Mouse (Mus musculus): ENCODE data around the gene Nrde2. TPM values are rescaled to one million over a fixed set of nuclear protein-coding genes. Genes with fewer than 3 reads are reported as not detected.

The Nrde2 gene
- 12.8 and 15.2 TPM in 2 replicates for polyA plus RNA-seq (2014; fragmentation: Nextera tagmentation; extraction: Ambion mirVana)

DNA sequence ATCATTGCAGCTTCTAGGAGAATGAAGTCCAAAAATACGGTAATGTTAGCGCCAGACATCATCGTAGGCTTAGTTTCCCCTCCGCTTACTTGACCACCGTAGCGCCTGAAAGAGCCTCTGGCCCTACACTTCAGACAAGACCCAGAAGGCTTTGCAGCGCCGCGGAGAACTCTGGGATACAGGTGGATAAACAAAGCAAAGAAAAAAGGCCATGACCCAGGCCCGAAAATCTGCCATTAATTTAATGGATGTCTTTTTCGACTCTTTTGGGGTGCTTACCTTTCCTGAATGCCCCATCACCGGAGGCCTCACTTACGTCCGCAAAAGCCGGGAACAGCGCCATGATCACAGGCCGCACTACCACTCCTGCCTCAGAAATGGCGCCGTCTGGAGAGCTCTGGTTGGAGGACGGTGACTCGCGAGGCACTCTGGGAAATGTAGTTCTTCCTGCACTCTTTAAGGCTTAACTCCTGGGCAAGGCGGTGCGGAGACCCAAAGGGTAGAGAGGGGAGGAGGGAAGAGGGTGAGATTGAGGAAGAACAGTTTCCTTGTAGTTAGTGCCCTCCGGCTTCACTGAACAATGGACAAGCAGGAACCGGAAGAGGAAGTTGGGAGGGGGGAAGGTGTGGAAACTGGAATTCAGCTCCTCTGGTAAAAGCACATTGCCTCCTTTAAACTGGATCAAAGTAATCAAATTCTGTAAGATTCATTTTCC is at the start of gene Nrde2:
TSS of gene Nrde2 (minus strand) at position 393 of the 715 bp plus-strand sequence.
- H3K9me3 ChIP-seq (ENCODE audit: control insufficient read depth, low read length): no peaks in the 10 kb centered on the region
- ATAC-seq (ENCODE audit: insufficient number of reproducible peaks, low FRiP score, low TSS enrichment, low read depth) (peak; percentile 98), DNase-seq (ENCODE audit: low spot score) (peak; percentile 93)
- H3K4me2 ChIP-seq (ENCODE audit: low read depth, severe bottlenecking): peak within 1 kb of the TSS; percentile 39
- H3K27ac ChIP-seq (replicated peaks; ENCODE audit: low read depth, low read length): peak within 1 kb of the TSS; percentile 30; the same call in 1 of the 2 replicates
- no peaks in the 10 kb centered on the region for H3K36me3 ChIP-seq (ENCODE audit: control insufficient read depth, insufficient read depth, low read length)
- no peaks in the 10 kb centered on the region for H3K4me1 ChIP-seq (ENCODE audit: control insufficient read depth, insufficient read depth, low read length)
- H3K9ac ChIP-seq (ENCODE audit: low read length): peak within 1 kb of the TSS; percentile 38
- whole genome bisulfite sequencing: under 1% methylated on average over 26 of the region's 26 CpGs
- H3K4me3 ChIP-seq (ENCODE audit: low read depth, low read length): peak within 1 kb of the TSS; percentile 39
- H3K27me3 ChIP-seq (ENCODE audit: control insufficient read depth, insufficient read depth, low read length): no peaks in the 10 kb centered on the region

DNA sequence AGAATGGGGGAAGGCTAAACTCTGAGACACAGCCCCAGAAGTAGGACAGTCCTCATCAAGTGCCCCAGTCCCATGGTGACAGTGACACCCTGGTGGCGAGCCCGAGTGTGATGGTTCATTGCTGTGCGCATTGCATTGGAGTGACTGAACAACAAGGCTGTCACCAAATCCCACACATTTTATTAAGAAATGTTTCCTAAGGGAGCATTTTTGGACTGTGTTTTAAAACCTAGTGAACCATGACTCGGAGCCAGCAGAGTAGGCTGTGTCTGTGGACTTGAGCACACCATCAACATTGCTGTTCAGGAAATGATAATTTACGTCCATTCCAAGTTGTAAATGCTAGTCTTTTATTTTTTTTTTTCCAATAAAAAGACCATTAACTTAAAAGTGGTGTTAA is 47.5 kb upstream of the Nrde2 start:
- H3K4me1 ChIP-seq (ENCODE audit: control insufficient read depth, insufficient read depth, low read length): peaks cover 7% of the 10 kb centered on the region; the same call in 1 of the 2 replicates
- no peak overlapping the region for H3K27ac ChIP-seq (replicated peaks; ENCODE audit: low read depth, low read length)
- H3K4me2 ChIP-seq (ENCODE audit: low read depth, severe bottlenecking): no peak overlapping the region
- no peak overlapping the region for H3K4me3 ChIP-seq (ENCODE audit: low read depth, low read length)
- H3K9ac ChIP-seq (ENCODE audit: low read length): no peak overlapping the region
- H3K9me3 ChIP-seq (ENCODE audit: control insufficient read depth, low read length): no peaks in the 10 kb centered on the region
- peaks cover 21% of the 10 kb centered on the region; the same call in 1 of the 2 replicates for H3K36me3 ChIP-seq (ENCODE audit: control insufficient read depth, insufficient read depth, low read length)
- 85% methylated on average over 5 of the region's 5 CpGs for WGBS
- ATAC-seq (ENCODE audit: insufficient number of reproducible peaks, low FRiP score, low TSS enrichment, low read depth) (no peak), DNase-seq (ENCODE audit: low spot score) (no peak)
- no peaks in the 10 kb centered on the region for H3K27me3 ChIP-seq (ENCODE audit: control insufficient read depth, insufficient read depth, low read length)

DNA sequence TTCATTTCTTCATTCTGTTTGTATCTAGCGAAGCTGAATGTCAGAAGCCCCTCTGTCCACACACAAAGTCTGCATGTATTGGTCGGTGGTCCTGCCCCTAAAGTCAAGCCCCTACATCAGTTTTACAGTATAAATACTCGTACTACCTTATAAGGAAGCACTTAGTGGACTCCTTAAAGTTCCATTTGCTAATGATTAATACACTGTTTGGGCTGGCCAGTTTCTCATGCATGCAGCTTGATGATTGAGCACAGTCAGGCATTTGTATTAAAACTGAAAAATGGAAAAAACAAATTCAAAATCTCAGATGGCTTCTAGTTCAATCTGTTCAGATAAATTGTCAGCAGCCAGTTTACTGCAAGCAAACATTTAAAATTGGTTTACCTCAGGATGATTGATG is 47.1 kb upstream of the Nrde2 start:
- H3K27me3 ChIP-seq (ENCODE audit: control insufficient read depth, insufficient read depth, low read length): no peaks in the 10 kb centered on the region
- WGBS: 94% methylated on average over 3 of the region's 3 CpGs

DNA sequence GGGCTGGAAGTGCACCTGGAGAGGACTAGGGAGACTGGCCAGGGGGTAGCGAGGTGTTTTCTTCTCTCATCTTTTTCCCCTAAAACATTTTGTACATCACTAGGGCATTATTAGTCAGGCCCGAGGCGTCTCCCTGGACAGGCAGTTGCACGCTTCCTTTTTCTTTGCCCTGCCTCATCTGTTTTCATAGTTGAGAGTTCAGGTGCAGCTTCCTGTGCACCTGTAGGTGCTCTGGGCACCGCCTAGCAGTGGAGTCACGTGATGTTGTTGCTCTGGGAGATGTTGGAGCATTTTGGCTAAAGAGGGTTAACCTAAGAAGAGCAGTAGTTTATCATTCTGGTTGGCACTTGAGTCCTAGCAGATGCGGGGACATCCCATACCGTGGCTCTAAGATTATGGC is 45.7 kb upstream of the Nrde2 start:
- Histone ChIP-seq H3K9ac (ENCODE audit: low read length) (no peak overlapping the region), H3K27ac (replicated peaks; ENCODE audit: low read depth, low read length) (no peak overlapping the region), H3K27me3 (ENCODE audit: control insufficient read depth, insufficient read depth, low read length) (no peaks in the 10 kb centered on the region), H3K4me2 (ENCODE audit: low read depth, severe bottlenecking) (no peak overlapping the region), H3K4me3 (ENCODE audit: low read depth, low read length) (no peak overlapping the region), H3K9me3 (ENCODE audit: control insufficient read depth, low read length) (no peaks in the 10 kb centered on the region), H3K4me1 (ENCODE audit: control insufficient read depth, insufficient read depth, low read length) (peaks cover 13% of the 10 kb centered on the region), H3K36me3 (ENCODE audit: control insufficient read depth, insufficient read depth, low read length) (peaks cover 21% of the 10 kb centered on the region; the same call in 1 of the 2 replicates)
- ATAC-seq (ENCODE audit: insufficient number of reproducible peaks, low FRiP score, low TSS enrichment, low read depth) (no peak), DNase-seq (ENCODE audit: low spot score) (no peak)
- 94% methylated on average over 8 of the region's 8 CpGs for WGBS

More for the DNA sequence above, 47.1 kb upstream of the Nrde2 start:
- no peak overlapping the region for H3K4me2 ChIP-seq (ENCODE audit: low read depth, severe bottlenecking)
- no peak overlapping the region for H3K9ac ChIP-seq (ENCODE audit: low read length)
- no peak overlapping the region for H3K4me3 ChIP-seq (ENCODE audit: low read depth, low read length)
- H3K9me3 ChIP-seq (ENCODE audit: control insufficient read depth, low read length): no peaks in the 10 kb centered on the region
- DNase-seq (ENCODE audit: low spot score) (no peak), ATAC-seq (ENCODE audit: insufficient number of reproducible peaks, low FRiP score, low TSS enrichment, low read depth) (no peak)
- H3K4me1 ChIP-seq (ENCODE audit: control insufficient read depth, insufficient read depth, low read length): peaks cover 7% of the 10 kb centered on the region; the same call in 1 of the 2 replicates
- H3K27ac ChIP-seq (replicated peaks; ENCODE audit: low read depth, low read length): no peak overlapping the region
- H3K36me3 ChIP-seq (ENCODE audit: control insufficient read depth, insufficient read depth, low read length): peaks cover 21% of the 10 kb centered on the region; the same call in 1 of the 2 replicates

DNA sequence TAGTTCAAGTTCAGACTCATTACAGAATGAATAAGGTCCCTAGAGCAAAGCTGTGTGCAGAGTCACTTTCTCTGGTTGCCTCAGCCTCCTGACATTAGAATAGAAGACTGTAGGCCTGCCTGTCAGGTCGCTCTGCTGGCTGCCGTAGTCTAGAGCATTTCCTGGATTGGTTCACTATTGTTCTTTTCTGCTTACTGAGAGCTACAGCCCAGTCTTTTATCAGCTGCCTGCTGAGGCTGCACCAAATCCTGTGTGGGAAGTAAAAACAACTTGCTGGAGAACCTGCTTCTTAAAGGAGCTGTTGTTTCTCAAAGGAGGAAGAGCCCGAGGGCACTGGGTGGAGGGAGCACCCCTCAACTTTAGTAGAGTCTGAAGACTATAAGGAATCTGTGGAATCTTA is 44.3 kb upstream of the Nrde2 start:
- H3K27me3 ChIP-seq (ENCODE audit: control insufficient read depth, insufficient read depth, low read length): no peaks in the 10 kb centered on the region
- ATAC-seq (ENCODE audit: insufficient number of reproducible peaks, low FRiP score, low TSS enrichment, low read depth) (no peak), DNase-seq (ENCODE audit: low spot score) (no peak)
- no peak overlapping the region for H3K4me3 ChIP-seq (ENCODE audit: low read depth, low read length)
- H3K27ac ChIP-seq (replicated peaks; ENCODE audit: low read depth, low read length): no peak overlapping the region
- peaks cover 13% of the 10 kb centered on the region for H3K4me1 ChIP-seq (ENCODE audit: control insufficient read depth, insufficient read depth, low read length)
- peaks cover 18% of the 10 kb centered on the region; the same call in 1 of the 2 replicates for H3K36me3 ChIP-seq (ENCODE audit: control insufficient read depth, insufficient read depth, low read length)
- no peak overlapping the region for H3K9ac ChIP-seq (ENCODE audit: low read length)
- H3K4me2 ChIP-seq (ENCODE audit: low read depth, severe bottlenecking): no peak overlapping the region
- H3K9me3 ChIP-seq (ENCODE audit: control insufficient read depth, low read length): no peaks in the 10 kb centered on the region
- 84% methylated on average over 3 of the region's 3 CpGs for WGBS

DNA sequence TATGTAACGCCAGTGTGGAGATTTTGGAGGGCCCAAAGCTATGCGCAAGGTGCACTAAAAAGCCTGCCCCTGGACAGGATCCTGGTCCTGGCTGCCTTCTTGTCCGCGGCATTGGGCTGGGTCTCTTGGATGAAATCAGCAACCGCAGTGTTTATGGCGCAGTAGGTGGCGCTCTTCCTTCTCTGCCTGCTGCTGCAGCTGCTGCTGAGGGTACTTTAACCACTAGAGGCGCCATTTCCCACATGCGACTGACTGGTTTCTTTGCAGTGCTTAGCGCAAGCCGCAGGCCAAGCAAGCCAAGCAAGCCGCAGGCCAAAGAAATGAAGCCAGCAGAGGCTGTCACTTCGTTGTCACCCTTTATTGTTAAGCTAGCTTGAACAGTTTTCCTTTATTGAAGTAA is 42.4 kb upstream of the Nrde2 start:
- 2% methylated on average over 13 of the region's 13 CpGs for WGBS
- Histone ChIP-seq H3K27me3 (ENCODE audit: control insufficient read depth, insufficient read depth, low read length) (no peaks in the 10 kb centered on the region), H3K36me3 (ENCODE audit: control insufficient read depth, insufficient read depth, low read length) (peaks cover 14% of the 10 kb centered on the region; the same call in 1 of the 2 replicates), H3K9ac (ENCODE audit: low read length) (no peak overlapping the region), H3K4me3 (ENCODE audit: low read depth, low read length) (peak overlapping the region; percentile 3; the same call in 1 of the 2 replicates), H3K9me3 (ENCODE audit: control insufficient read depth, low read length) (no peaks in the 10 kb centered on the region), H3K27ac (replicated peaks; ENCODE audit: low read depth, low read length) (no peak overlapping the region), H3K4me1 (ENCODE audit: control insufficient read depth, insufficient read depth, low read length) (peaks cover 13% of the 10 kb centered on the region), H3K4me2 (ENCODE audit: low read depth, severe bottlenecking) (peak overlapping the region; percentile 77; the same call in 1 of the 2 replicates)
- DNase-seq (ENCODE audit: low spot score) (peak; percentile 97), ATAC-seq (ENCODE audit: insufficient number of reproducible peaks, low FRiP score, low TSS enrichment, low read depth) (no peak)

DNA sequence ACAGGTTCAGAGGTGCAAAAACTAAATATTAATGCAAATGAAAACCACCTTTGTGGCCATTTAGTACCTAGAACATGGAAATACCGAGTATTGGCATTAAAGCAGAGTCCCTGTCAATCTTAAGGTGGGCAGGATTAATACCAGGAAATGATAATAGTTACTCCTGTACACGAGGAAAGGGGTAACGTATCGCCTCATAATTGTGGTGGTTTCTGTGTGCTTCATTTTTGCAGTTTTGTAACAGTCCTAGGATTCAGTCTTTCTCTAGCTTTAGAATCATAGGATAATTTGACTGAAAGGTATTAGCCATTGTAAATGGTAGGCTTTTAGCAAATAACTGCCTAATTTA is 41.9 kb upstream of the Nrde2 start:
- Histone ChIP-seq H3K9ac (ENCODE audit: low read length) (no peak overlapping the region), H3K27me3 (ENCODE audit: control insufficient read depth, insufficient read depth, low read length) (no peaks in the 10 kb centered on the region), H3K36me3 (ENCODE audit: control insufficient read depth, insufficient read depth, low read length) (peaks cover 10% of the 10 kb centered on the region; the same call in 1 of the 2 replicates), H3K27ac (replicated peaks; ENCODE audit: low read depth, low read length) (no peak overlapping the region), H3K4me3 (ENCODE audit: low read depth, low read length) (peak overlapping the region; percentile 78), H3K4me1 (ENCODE audit: control insufficient read depth, insufficient read depth, low read length) (peaks cover 13% of the 10 kb centered on the region), H3K4me2 (ENCODE audit: low read depth, severe bottlenecking) (peak overlapping the region; percentile 77), H3K9me3 (ENCODE audit: control insufficient read depth, low read length) (no peaks in the 10 kb centered on the region)
- ATAC-seq (ENCODE audit: insufficient number of reproducible peaks, low FRiP score, low TSS enrichment, low read depth) (no peak), DNase-seq (ENCODE audit: low spot score) (no peak)
- WGBS: 60% methylated on average over 4 of the region's 4 CpGs

DNA sequence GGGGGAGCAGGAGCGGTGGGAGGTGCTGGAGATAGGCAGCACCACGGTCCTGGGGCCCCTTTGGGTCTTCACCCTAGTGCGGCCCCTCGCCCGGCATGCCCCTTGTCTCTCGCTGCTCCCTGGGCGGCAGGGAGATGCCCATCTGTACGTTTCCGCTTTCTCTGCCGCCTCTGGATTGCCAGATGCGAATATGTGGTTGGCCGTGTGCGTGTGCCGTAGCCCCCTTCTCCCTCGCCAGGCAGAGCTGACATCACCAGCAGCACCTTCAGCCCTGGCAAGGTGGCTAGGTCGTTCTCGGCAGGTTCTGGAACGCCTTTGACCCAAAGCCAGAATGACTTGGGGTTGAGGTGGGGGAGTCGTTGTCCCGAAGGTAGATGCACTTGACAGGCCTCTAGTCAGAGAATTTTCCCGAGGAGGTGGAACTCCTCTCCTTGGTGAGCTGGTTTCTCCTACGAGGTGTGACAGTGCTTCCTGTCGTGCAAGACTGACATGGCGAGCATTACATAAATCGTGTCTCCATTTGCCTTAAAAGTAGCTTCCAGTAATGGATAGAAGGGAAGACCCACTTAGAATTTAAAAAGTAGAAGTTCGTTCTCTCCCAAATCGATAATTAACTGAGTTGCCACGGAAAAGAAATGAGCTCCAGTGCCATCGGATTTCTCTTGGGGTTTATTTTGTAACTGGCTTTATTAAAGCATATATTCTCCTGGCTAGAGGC is 41.4 kb upstream of the Nrde2 start:
- Histone ChIP-seq H3K4me3 (ENCODE audit: low read depth, low read length) (peak overlapping the region; percentile 78), H3K4me2 (ENCODE audit: low read depth, severe bottlenecking) (peak overlapping the region; percentile 77), H3K36me3 (ENCODE audit: control insufficient read depth, insufficient read depth, low read length) (peaks cover 10% of the 10 kb centered on the region; the same call in 1 of the 2 replicates), H3K27me3 (ENCODE audit: control insufficient read depth, insufficient read depth, low read length) (no peaks in the 10 kb centered on the region), H3K4me1 (ENCODE audit: control insufficient read depth, insufficient read depth, low read length) (peaks cover 13% of the 10 kb centered on the region), H3K9ac (ENCODE audit: low read length) (peak overlapping the region; percentile 86), H3K9me3 (ENCODE audit: control insufficient read depth, low read length) (no peaks in the 10 kb centered on the region), H3K27ac (replicated peaks; ENCODE audit: low read depth, low read length) (peak overlapping the region; percentile 1; the same call in 1 of the 2 replicates)
- 8% methylated on average over 29 of the region's 29 CpGs for WGBS
- ATAC-seq (ENCODE audit: insufficient number of reproducible peaks, low FRiP score, low TSS enrichment, low read depth): peak; percentile 2; the same call in 1 of the 2 replicates
- peak; percentile 67 for DNase-seq (ENCODE audit: low spot score)
